Mouse (Mus musculus) thymus, adult 2 months (tissue): ENCODE data around the gene Rbm20. TPM values are rescaled to one million over a fixed set of nuclear protein-coding genes. Genes with fewer than 3 reads are reported as not detected.

Experiments used
- DNase-seq: peaks from one replicate; pipeline ENCODE4 v3.0.0; 2021
- H3K27ac ChIP-seq: fragments of 200-500 bp; 2 replicates; pipeline ENCODE4 v1.5.1; 2012; ENCODE audit warnings: low read length, control low read depth; ENCODE audit not compliant: control insufficient read depth, insufficient read depth
- H3K27me3 ChIP-seq: fragments of 200-500 bp; 2 replicates; pipeline ENCODE4 v1.6.1; 2012; ENCODE audit warnings: mild to moderate bottlenecking, low read length, moderate library complexity, mixed read lengths; ENCODE audit not compliant: control insufficient read depth, insufficient read depth
- H3K36me3 ChIP-seq: fragments of 200-500 bp; 2 replicates; pipeline ENCODE4 v1.6.1; 2012; ENCODE audit warnings: mild to moderate bottlenecking, low read length, moderate library complexity; ENCODE audit not compliant: control insufficient read depth, insufficient read depth
- H3K4me1 ChIP-seq: fragments of 200-500 bp; replicated peaks from 2 replicates; pipeline ENCODE4 v1.6.1; 2012; ENCODE audit warnings: low read length; ENCODE audit not compliant: control insufficient read depth, insufficient read depth
- H3K4me3 ChIP-seq: fragments of 200-500 bp; 2 replicates; pipeline ENCODE4 v1.5.1; 2012; ENCODE audit warnings: mild to moderate bottlenecking, low read length, control low read depth, moderate library complexity; ENCODE audit not compliant: control insufficient read depth, insufficient read depth
- CTCF ChIP-seq: fragments of 200-500 bp; IDR thresholded peaks from 2 replicates; pipeline ENCODE4 v1.5.1; 2012; ENCODE audit warnings: mild to moderate bottlenecking, control low read depth, low read length, moderate library complexity, borderline replicate concordance; ENCODE audit not compliant: control insufficient read depth, poor library complexity, insufficient read depth; ENCODE audit errors: extremely low read depth
- POLR2A ChIP-seq: fragments of 200-500 bp; IDR thresholded peaks from 2 replicates; pipeline ENCODE4 v1.6.1; 2012; ENCODE audit warnings: mild to moderate bottlenecking, low read length, control low read depth, moderate library complexity; ENCODE audit not compliant: control insufficient read depth, poor library complexity, insufficient read depth; ENCODE audit errors: extremely low read depth
- WGBS: fragments of 180-500 bp; shearing (Covaris S2); methylation state at CpG from one replicate; pipeline ENCODE4 v1.1.7; 2018; 5-methylcytosine and 5-hydroxymethylcytosine counted together
- polyA plus RNA-seq: library from polyadenylated mRNA; depleted of rRNA; stranded (reverse); fragments of >200 nt; gene quantifications from 2 replicates; pipeline ENCODE4 v1.2.3, GENCODE M21; 2012

The Rbm20 gene
- polyA plus RNA-seq, 1 experiment: 9.8 TPM

GRCm38 (mm10) chr19:53711261-53711890 lies 34.3 kb downstream of the Rbm20 start:
- no peak overlapping the region for H3K27ac ChIP-seq
- no peaks in the 10 kb centered on the region for H3K36me3 ChIP-seq
- no peaks in the 10 kb centered on the region for H3K4me1 ChIP-seq
- TF ChIP-seq CTCF (no peak), POLR2A (no peak)
- no peak for DNase-seq
- no peak overlapping the region for H3K4me3 ChIP-seq
- no peaks in the 10 kb centered on the region for H3K27me3 ChIP-seq
- WGBS: 31% methylated on average over 8 of the region's 8 CpGs

DNA sequence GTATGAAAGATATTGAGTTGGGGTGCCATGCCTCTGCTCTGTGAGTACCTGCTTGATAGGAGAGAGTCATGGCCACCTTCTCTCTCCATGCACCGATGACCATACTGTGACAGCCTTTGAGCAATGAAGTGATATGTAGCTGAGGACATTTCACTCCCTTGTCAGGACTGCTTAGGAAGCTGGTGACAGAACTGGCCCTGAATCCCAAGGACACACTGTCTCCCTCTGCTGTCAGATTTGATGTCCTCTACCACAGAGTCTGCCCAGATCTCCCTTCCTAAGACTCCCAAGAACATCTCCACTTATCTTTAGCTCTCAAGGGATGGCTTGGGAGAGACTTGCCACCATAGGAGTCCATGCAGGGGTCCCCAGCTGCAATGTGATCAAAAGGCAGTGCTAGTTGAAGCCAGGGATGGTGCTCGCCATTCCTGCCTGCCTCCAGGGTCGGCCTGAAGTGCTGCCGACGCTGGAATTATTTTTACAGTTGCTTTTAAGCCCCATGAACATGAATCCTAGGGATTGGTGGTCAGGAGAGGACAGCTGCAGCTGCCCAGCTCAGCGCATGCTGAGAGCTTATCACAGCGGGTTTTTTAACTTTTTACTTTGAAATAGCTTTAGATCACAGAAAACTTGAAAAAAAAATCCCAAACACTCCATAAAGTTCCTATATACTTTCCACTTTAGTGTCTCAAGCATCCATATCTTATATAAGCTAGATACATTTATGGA lies 35.4 kb downstream of the Rbm20 start:
- Histone ChIP-seq H3K36me3 (no peaks in the 10 kb centered on the region), H3K4me3 (no peak overlapping the region), H3K27me3 (no peaks in the 10 kb centered on the region), H3K4me1 (no peaks in the 10 kb centered on the region), H3K27ac (no peak overlapping the region; the same call in 1 of the 2 replicates)
- no peak for DNase-seq
- 88% methylated on average over 7 of the region's 7 CpGs for WGBS
- no peak for TF ChIP-seq POLR2A
- no peak for TF ChIP-seq CTCF

GRCm38 (mm10) chr19:53713364-53713763 lies 36.3 kb downstream of the Rbm20 start:
- 81% methylated on average over 6 of the region's 6 CpGs for WGBS
- Histone ChIP-seq H3K36me3 (no peaks in the 10 kb centered on the region), H3K4me1 (no peaks in the 10 kb centered on the region), H3K27me3 (no peaks in the 10 kb centered on the region), H3K4me3 (no peak overlapping the region), H3K27ac (no peak overlapping the region)
- no peak for DNase-seq
- TF ChIP-seq CTCF (no peak), POLR2A (no peak)

GRCm38 (mm10) chr19:53716469-53716868 lies 39.4 kb downstream of the Rbm20 start:
- WGBS: 91% methylated on average over 7 of the region's 7 CpGs
- H3K4me1 ChIP-seq: no peaks in the 10 kb centered on the region
- no peak overlapping the region for H3K27ac ChIP-seq
- no peaks in the 10 kb centered on the region for H3K27me3 ChIP-seq
- no peak overlapping the region for H3K4me3 ChIP-seq
- TF ChIP-seq POLR2A: no peak
- TF ChIP-seq CTCF: no peak
- H3K36me3 ChIP-seq: no peaks in the 10 kb centered on the region
- DNase-seq: no peak

GRCm38 (mm10) chr19:53717364-53717763 lies 40.3 kb downstream of the Rbm20 start:
- Histone ChIP-seq H3K4me3 (no peak overlapping the region), H3K27me3 (no peaks in the 10 kb centered on the region), H3K36me3 (no peaks in the 10 kb centered on the region), H3K27ac (no peak overlapping the region), H3K4me1 (no peaks in the 10 kb centered on the region)
- no peak for DNase-seq
- WGBS: 97% methylated on average over 9 of the region's 9 CpGs
- no peak for TF ChIP-seq CTCF
- TF ChIP-seq POLR2A: no peak

DNA sequence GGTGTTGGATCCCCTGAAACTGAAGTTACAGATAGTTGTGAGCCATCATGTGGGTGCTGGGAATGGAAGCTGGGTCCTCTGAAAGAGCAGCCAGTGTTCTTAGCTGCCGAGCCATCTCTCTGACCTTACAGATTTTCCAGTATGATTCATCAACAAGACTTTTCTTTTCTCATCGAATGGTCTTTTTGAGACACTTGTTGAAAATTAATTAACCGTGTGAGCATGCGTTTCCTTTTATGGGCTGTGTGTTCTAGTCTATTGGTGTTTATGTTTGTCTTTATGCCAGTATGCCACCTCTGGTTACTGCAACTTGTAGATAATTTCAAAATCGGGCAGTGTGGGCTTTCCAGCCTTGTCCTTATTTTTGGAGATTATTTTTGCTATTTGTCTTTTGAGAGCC lies 45.1 kb downstream of the Rbm20 start:
- TF ChIP-seq CTCF (no peak), POLR2A (no peak)
- H3K36me3 ChIP-seq: no peaks in the 10 kb centered on the region
- no peak overlapping the region for H3K27ac ChIP-seq
- DNase-seq: no peak
- no peak overlapping the region for H3K4me3 ChIP-seq
- H3K27me3 ChIP-seq: no peaks in the 10 kb centered on the region
- WGBS: 93% methylated on average over 5 of the region's 5 CpGs
- no peaks in the 10 kb centered on the region for H3K4me1 ChIP-seq
